Mouse (Mus musculus) testis, adult 2 months (tissue): ENCODE measurements around the gene Ptprd.

Experiments
- CTCF ChIP-seq: fragments of 200-500 bp; IDR thresholded peaks from 2 replicates; pipeline ENCODE4 v1.5.1; 2012; ENCODE audit warnings: low read depth, mild to moderate bottlenecking, inconsistent platforms, low read length, moderate library complexity; ENCODE audit not compliant: control insufficient read depth, insufficient read depth, insufficient replicate concordance
- POLR2A ChIP-seq: fragments of 200-500 bp; IDR thresholded peaks from 2 replicates; pipeline ENCODE4 v1.6.1; 2012; ENCODE audit warnings: low read depth, mild to moderate bottlenecking, inconsistent platforms, low read length, moderate library complexity; ENCODE audit not compliant: control insufficient read depth

DNA sequence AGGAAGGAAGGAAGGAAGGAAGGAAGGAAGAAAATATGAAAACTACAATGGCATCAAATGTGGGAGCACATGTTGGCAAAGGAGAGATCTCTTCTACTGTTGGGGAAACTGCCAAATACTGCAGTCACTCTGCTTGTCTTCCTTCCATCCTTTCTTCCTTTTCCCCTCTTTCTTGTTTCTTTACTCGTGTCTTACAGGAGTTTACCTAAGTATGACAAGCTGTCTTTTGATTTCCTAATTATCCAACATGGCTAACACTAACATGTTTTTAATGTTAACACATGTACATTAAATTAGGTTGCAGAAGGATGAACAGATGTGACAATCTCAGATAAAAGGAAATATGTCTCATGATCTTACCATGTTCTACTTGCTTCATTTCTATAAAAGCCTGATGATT is 625.5 kb downstream of the Ptprd start:
- TF ChIP-seq CTCF (no peak), POLR2A (no peak)
